Mouse (Mus musculus): ENCODE data around the gene Cc2d2b. TPM values are rescaled to one million over a fixed set of nuclear protein-coding genes. Genes with fewer than 3 reads are reported as not detected.

Cc2d2b gene
- polyA plus RNA-seq (2017; shearing (Covaris generic)), result not detected

GRCm38 (mm10) chr19:40748559-40748958, at the start of gene Cc2d2b:
Cc2d2b (plus strand) TSS chr19:40748753.

GRCm38 (mm10) chr19:40830703-40831415, 82.3 kb downstream of the Cc2d2b start, which contains the start of gene Ccnj:
Ccnj (plus strand) TSS chr19:40831279.

Other genes starting within 250 kb of the Cc2d2b start
- 23.2 TPM for gene Sorbs1, start 235.0 kb upstream of the Cc2d2b start, polyA plus RNA-seq (2017; shearing (Covaris generic))
- gene Aldh18a1, start 160.3 kb upstream of the Cc2d2b start, polyA plus RNA-seq (2017; shearing (Covaris generic)), result 37.5 TPM
- gene Tctn3, start 136.5 kb upstream of the Cc2d2b start, polyA plus RNA-seq (2017; shearing (Covaris generic)), result 7.7 TPM
- 8.1 TPM for gene Entpd1, start 136.4 kb upstream of the Cc2d2b start, polyA plus RNA-seq (2017; shearing (Covaris generic))
- gene Ccnj, start 82.5 kb downstream of the Cc2d2b start, polyA plus RNA-seq (2017; shearing (Covaris generic)), result 1.2 TPM
- gene Zfp518a, start 146.0 kb downstream of the Cc2d2b start, polyA plus RNA-seq (2017; shearing (Covaris generic)), result 14.0 TPM
- 0.25 TPM for gene Blnk, start 245.8 kb downstream of the Cc2d2b start, polyA plus RNA-seq (2017; shearing (Covaris generic))

All from effector memory CD4-positive, alpha-beta T cell, adult 5 months (primary cell).